Mouse (Mus musculus) heart, embryonic 12.5 days (tissue): ENCODE data around the gene Impg2. TPM values are rescaled to one million over a fixed set of nuclear protein-coding genes. Genes with fewer than 3 reads are reported as not detected.

Source experiments
- ATAC-seq: fragments of 200-750 bp; cut with Nextera tagmentation; 2 replicates; pipeline ENCODE4 v1.8.0; 2017; ENCODE audit warnings: moderate TSS enrichment, moderate library complexity; ENCODE audit not compliant: insufficient number of reproducible peaks, low FRiP score
- H3K27ac ChIP-seq: fragments of 300-500 bp; sonication (generic); 2 replicates; pipeline ENCODE4 v1.5.1; 2016; ENCODE audit warnings: mild to moderate bottlenecking, moderate library complexity; ENCODE audit not compliant: poor library complexity, severe bottlenecking
- H3K27me3 ChIP-seq: fragments of 300-500 bp; sonication (generic); replicated peaks from 2 replicates; pipeline ENCODE4 v1.6.1; 2016; ENCODE audit warnings: mild to moderate bottlenecking, moderate library complexity
- H3K36me3 ChIP-seq: fragments of 300-500 bp; sonication (generic); 2 replicates; pipeline ENCODE4 v1.6.1; 2016; ENCODE audit warnings: mild to moderate bottlenecking, moderate library complexity
- H3K4me1 ChIP-seq: fragments of 300-500 bp; sonication (generic); replicated peaks from 2 replicates; pipeline ENCODE4 v1.6.1; 2016; ENCODE audit warnings: mild to moderate bottlenecking
- H3K4me2 ChIP-seq: fragments of 300-500 bp; sonication (generic); 2 replicates; pipeline ENCODE4 v1.6.1; 2016; ENCODE audit warnings: mild to moderate bottlenecking, moderate library complexity
- H3K4me3 ChIP-seq: fragments of 300-500 bp; sonication (generic); 2 replicates; pipeline ENCODE4 v1.5.1; 2016; ENCODE audit warnings: mild to moderate bottlenecking
- H3K9ac ChIP-seq: fragments of 300-500 bp; sonication (generic); 2 replicates; pipeline ENCODE4 v1.6.1; 2016; ENCODE audit warnings: mild to moderate bottlenecking, moderate library complexity
- H3K9me3 ChIP-seq: fragments of 300-500 bp; sonication (generic); replicated peaks from 2 replicates; pipeline ENCODE4 v1.6.1; 2016; ENCODE audit warnings: mild to moderate bottlenecking, moderate library complexity
- WGBS: fragments of 180-500 bp; shearing (Covaris S2); methylation state at CpG from one replicate; pipeline ENCODE4 v1.1.7; 2016; 5-methylcytosine and 5-hydroxymethylcytosine counted together
- polyA plus RNA-seq: library from polyadenylated mRNA; unstranded; fragments of >200 nt; fragmentation: Nextera tagmentation; extraction: Ambion mirVana; gene quantifications from 2 replicates; pipeline ENCODE4 v1.2.1, GENCODE M21; 2016

Impg2 gene
- 0.08 and 0.13 TPM in 2 replicates for polyA plus RNA-seq

- Histone ChIP-seq H3K27ac (no peak within 1 kb of the TSS), H3K27me3 (no peaks in the 10 kb centered on the region), H3K4me2 (no peak within 1 kb of the TSS), H3K9ac (no peak within 1 kb of the TSS), H3K36me3 (no peaks in the 10 kb centered on the region), H3K4me1 (no peaks in the 10 kb centered on the region), H3K9me3 (no peaks in the 10 kb centered on the region), H3K4me3 (no peak within 1 kb of the TSS)
- 72% methylated on average over 6 of the region's 6 CpGs for WGBS
- no peak for ATAC-seq
Measured at GRCm38 (mm10) chr16:56204051-56204450, at the start of gene Impg2. Impg2 (plus strand) TSS chr16:56204313.

- H3K27me3 ChIP-seq: no peaks in the 10 kb centered on the region
- peaks cover 25% of the 10 kb centered on the region for H3K36me3 ChIP-seq
- WGBS: 85% methylated on average over 7 of the region's 7 CpGs
- no peak overlapping the region for H3K4me2 ChIP-seq
- H3K27ac ChIP-seq: no peak overlapping the region
- H3K4me1 ChIP-seq: no peaks in the 10 kb centered on the region
- H3K4me3 ChIP-seq: no peak overlapping the region
- no peak overlapping the region for H3K9ac ChIP-seq
- no peak for ATAC-seq
- no peaks in the 10 kb centered on the region for H3K9me3 ChIP-seq
Measured at GRCm38 (mm10) chr16:56163466-56163865, 40.6 kb upstream of the Impg2 start.

DNA sequence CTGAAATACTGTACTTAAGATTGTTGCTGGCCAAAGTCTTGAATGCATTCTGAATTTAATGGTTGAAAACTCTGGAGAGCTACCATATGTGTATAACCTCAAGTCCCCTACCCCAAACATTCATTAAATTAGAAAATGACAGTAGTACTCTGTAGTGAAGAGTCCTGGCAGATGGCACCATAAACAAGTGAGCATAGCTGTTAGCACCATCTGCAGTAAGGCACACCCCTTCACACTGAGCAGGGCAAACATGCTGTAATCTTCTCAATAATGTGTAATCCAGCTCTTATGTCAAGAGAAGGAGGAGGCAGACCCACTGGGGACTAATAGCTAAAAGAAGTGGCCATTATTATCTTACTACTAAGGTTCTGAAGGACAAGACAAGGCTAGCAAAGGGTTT is 33.9 kb upstream of the Impg2 start:
- no peaks in the 10 kb centered on the region for H3K4me1 ChIP-seq
- H3K4me2 ChIP-seq: no peak overlapping the region
- no peak overlapping the region for H3K4me3 ChIP-seq
- no peaks in the 10 kb centered on the region for H3K9me3 ChIP-seq
- H3K27ac ChIP-seq: no peak overlapping the region
- H3K36me3 ChIP-seq: peaks cover 28% of the 10 kb centered on the region
- H3K27me3 ChIP-seq: no peaks in the 10 kb centered on the region
- ATAC-seq: no peak
- no peak overlapping the region for H3K9ac ChIP-seq

GRCm38 (mm10) chr16:56175867-56176581 is 28.1 kb upstream of the Impg2 start:
- Histone ChIP-seq H3K36me3 (peaks cover 25% of the 10 kb centered on the region), H3K27me3 (no peaks in the 10 kb centered on the region), H3K4me2 (no peak overlapping the region), H3K27ac (no peak overlapping the region), H3K4me3 (no peak overlapping the region), H3K4me1 (no peaks in the 10 kb centered on the region), H3K9ac (no peak overlapping the region), H3K9me3 (no peaks in the 10 kb centered on the region)
- no peak for ATAC-seq
- WGBS: 68% methylated on average over 8 of the region's 8 CpGs

- no peak for ATAC-seq
- Histone ChIP-seq H3K27me3 (no peaks in the 10 kb centered on the region), H3K9ac (no peak overlapping the region), H3K4me2 (no peak overlapping the region), H3K4me3 (no peak overlapping the region), H3K4me1 (no peaks in the 10 kb centered on the region), H3K27ac (no peak overlapping the region), H3K9me3 (no peaks in the 10 kb centered on the region; the same call in 1 of the 2 replicates), H3K36me3 (peaks cover 47% of the 10 kb centered on the region)
- 69% methylated on average over 4 of the region's 4 CpGs for WGBS
Measured at GRCm38 (mm10) chr16:56186863-56187262, 17.2 kb upstream of the Impg2 start.

- Histone ChIP-seq H3K4me2 (no peak overlapping the region), H3K9ac (no peak overlapping the region), H3K4me1 (no peaks in the 10 kb centered on the region), H3K27me3 (no peaks in the 10 kb centered on the region), H3K36me3 (peaks cover 34% of the 10 kb centered on the region), H3K27ac (no peak overlapping the region), H3K4me3 (no peak overlapping the region), H3K9me3 (no peaks in the 10 kb centered on the region; the same call in 1 of the 2 replicates)
- no peak for ATAC-seq
- WGBS: 89% methylated on average over 9 of the region's 9 CpGs
Measured at GRCm38 (mm10) chr16:56188198-56188597, 15.9 kb upstream of the Impg2 start.

DNA sequence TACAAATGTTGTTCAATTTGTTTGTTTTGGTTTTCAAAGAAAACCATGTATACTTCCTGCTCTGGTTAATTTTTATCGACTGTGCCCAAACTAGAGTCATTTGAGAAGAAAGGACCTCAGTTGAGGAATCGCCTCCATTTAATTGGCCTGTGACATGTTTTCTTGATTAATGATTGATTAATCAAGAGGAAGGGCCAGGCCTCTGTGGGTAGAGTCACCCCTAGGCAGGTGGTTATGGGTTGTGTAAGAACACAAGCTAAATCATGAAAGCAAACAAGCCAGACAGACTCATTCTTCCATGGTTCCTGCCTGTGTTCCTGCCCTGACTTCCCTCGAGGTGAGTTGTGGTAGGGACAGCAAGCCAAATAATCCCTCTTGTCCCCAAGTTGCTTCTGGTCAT is 8.6 kb downstream of the Impg2 start:
- no peak overlapping the region for H3K4me3 ChIP-seq
- no peaks in the 10 kb centered on the region for H3K27me3 ChIP-seq
- no peaks in the 10 kb centered on the region for H3K9me3 ChIP-seq
- H3K4me1 ChIP-seq: no peaks in the 10 kb centered on the region
- no peak overlapping the region for H3K27ac ChIP-seq
- 70% methylated on average over 3 of the region's 3 CpGs for WGBS
- no peak for ATAC-seq
- H3K36me3 ChIP-seq: no peaks in the 10 kb centered on the region
- no peak overlapping the region for H3K9ac ChIP-seq
- H3K4me2 ChIP-seq: no peak overlapping the region

- no peak overlapping the region for H3K4me3 ChIP-seq
- H3K9ac ChIP-seq: no peak overlapping the region
- H3K4me1 ChIP-seq: no peaks in the 10 kb centered on the region
- H3K27ac ChIP-seq: no peak overlapping the region
- H3K4me2 ChIP-seq: no peak overlapping the region
- H3K36me3 ChIP-seq: peaks cover 4% of the 10 kb centered on the region; the same call in 1 of the 2 replicates
- no peaks in the 10 kb centered on the region for H3K9me3 ChIP-seq
- ATAC-seq: no peak
- H3K27me3 ChIP-seq: no peaks in the 10 kb centered on the region
Measured at GRCm38 (mm10) chr16:56227686-56228085, 23.6 kb downstream of the Impg2 start.

DNA sequence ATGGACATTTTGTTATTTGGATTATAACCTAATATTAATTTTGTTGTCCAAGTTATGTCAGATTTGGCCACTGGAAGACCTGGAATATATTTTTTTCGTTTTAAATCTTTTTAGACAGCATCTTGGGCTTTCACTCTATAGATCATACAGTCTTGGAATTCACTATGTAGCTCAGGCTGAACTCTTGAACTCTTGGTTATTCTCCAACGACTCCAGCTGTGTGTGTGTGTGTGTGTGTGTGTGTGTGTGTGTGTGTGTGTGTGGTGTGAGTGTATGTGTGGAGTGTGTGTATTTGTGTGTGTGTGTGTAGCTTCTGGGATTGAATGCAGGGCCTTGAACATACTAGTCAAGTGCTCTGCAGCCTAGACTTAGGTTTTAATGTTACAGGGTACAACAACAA is 25.3 kb downstream of the Impg2 start:
- Histone ChIP-seq H3K4me2 (no peak overlapping the region), H3K4me3 (no peak overlapping the region), H3K27me3 (no peaks in the 10 kb centered on the region), H3K9ac (no peak overlapping the region), H3K36me3 (peaks cover 4% of the 10 kb centered on the region; the same call in 1 of the 2 replicates), H3K27ac (no peak overlapping the region), H3K9me3 (no peaks in the 10 kb centered on the region; the same call in 1 of the 2 replicates), H3K4me1 (no peaks in the 10 kb centered on the region)
- 37% methylated on average over 2 of the region's 2 CpGs for WGBS
- no peak for ATAC-seq

- no peak overlapping the region for H3K9ac ChIP-seq
- H3K4me2 ChIP-seq: no peak overlapping the region
- H3K9me3 ChIP-seq: no peaks in the 10 kb centered on the region; the same call in 1 of the 2 replicates
- H3K4me1 ChIP-seq: no peaks in the 10 kb centered on the region
- no peak for ATAC-seq
- no peak overlapping the region for H3K4me3 ChIP-seq
- no peaks in the 10 kb centered on the region for H3K27me3 ChIP-seq
- 48% methylated on average over 10 of the region's 10 CpGs for WGBS
- H3K36me3 ChIP-seq: peaks cover 1% of the 10 kb centered on the region; the same call in 1 of the 2 replicates
- no peak overlapping the region for H3K27ac ChIP-seq
Measured at GRCm38 (mm10) chr16:56231300-56231699, 27.2 kb downstream of the Impg2 start.

DNA sequence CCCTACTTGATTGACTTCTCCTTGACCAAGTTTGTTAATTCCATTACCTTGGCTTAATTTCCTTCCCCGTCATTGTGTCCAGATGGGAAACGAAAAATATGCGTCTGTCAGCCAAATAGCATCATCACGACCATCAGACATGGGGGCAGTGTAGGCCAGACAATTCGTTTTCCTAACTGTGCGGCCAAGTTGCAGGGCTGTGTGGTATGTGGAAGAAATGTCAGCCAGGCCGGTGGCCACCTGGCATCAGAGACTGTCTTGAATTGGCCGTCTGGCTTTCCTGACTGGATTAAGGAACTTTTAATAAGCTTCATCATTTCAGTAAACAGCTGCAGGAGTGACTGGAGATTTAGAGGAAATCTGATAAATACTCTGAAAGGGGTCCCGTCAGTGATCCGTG is 28.6 kb downstream of the Impg2 start:
- Histone ChIP-seq H3K4me1 (peaks cover 8% of the 10 kb centered on the region; the same call in 1 of the 2 replicates), H3K36me3 (no peaks in the 10 kb centered on the region; the same call in 1 of the 2 replicates), H3K27me3 (no peaks in the 10 kb centered on the region), H3K9me3 (no peaks in the 10 kb centered on the region; the same call in 1 of the 2 replicates), H3K4me2 (no peak overlapping the region), H3K27ac (no peak overlapping the region), H3K4me3 (no peak overlapping the region), H3K9ac (no peak overlapping the region)
- whole genome bisulfite sequencing: 80% methylated on average over 10 of the region's 10 CpGs
- ATAC-seq: no peak

GRCm38 (mm10) chr16:56246031-56246430 is 41.9 kb downstream of the Impg2 start:
- Histone ChIP-seq H3K4me3 (no peak overlapping the region), H3K9me3 (no peaks in the 10 kb centered on the region), H3K27ac (no peak overlapping the region), H3K4me1 (no peaks in the 10 kb centered on the region), H3K4me2 (no peak overlapping the region), H3K27me3 (no peaks in the 10 kb centered on the region), H3K36me3 (no peaks in the 10 kb centered on the region), H3K9ac (no peak overlapping the region)
- WGBS: 89% methylated on average over 3 of the region's 3 CpGs
- no peak for ATAC-seq
